Comparison of ENCODE assay signal across 14 mouse cellular contexts in the genomic region with DNA sequence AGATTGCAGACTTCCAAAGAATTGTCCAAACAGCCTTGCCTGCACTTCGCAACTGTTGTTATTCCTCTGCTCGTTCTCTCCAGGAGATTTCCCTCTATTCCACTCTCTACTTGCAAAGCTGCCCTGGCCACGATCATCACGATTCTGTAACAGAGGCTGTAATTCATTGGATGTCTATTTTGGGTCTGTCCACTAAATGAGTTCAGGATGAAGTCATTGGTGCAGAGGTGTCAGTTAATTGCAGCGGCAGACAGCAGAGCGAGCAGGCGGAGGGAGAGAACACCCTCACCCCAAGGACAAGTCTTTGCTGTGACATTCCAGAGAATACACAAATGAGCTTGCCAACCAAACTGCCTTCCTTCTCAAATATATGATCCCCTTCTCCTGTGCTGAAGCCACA.
DNase-seq lines count a peak whose midpoint lies in the region; ATAC-seq and TF ChIP-seq lines count a peak whose summit lies in the region.
"Had no signal": no experiment of that assay in that cellular context is flagged by ENCODE, and none has a peak within 500 bp of the region (broad histone marks: within the 10 kb centered on the region; RNA-seq: fewer than 3 reads in every experiment).

No protein-coding gene starts in this region.

- ATAC-seq in kidney, embryonic 15.5 days (replicated peaks; ENCODE audit: low FRiP score) = no peak
- ATAC-seq: forebrain, postnatal 0 days had no signal

- no peaks in the 10 kb centered on the region for H3K9me3 ChIP-seq in kidney, embryonic 15.5 days (replicated peaks)

- 0 out of 2 replicates have a peak overlapping the region, but pooled peaks have one; percentile 17 for H3K4me2 ChIP-seq in kidney, embryonic 15.5 days

- no peak for DNase-seq in kidney, adult 2 months
- peak; percentile 43 for DNase-seq in brain, adult 2 months (ENCODE audit: low read depth, low spot score)
- DNase-seq in heart, adult 9 months (ENCODE audit: low spot score in 2 of 2) = peak; percentile 60 to 64
- peak; percentile 27 to 45 for DNase-seq in heart, postnatal 14 days
- DNase-seq in frontal cortex, postnatal 10 days (ENCODE audit: low spot score in 2 of 2) = no peak
- no peak for DNase-seq in thymus, postnatal 25 days
- DNase-seq: adrenal gland, postnatal 25 days; forebrain, postnatal 0 days; gastrocnemius, postnatal 36 days; kidney, postnatal 10 days; midbrain, embryonic 14.5 days had no signal

- WGBS in kidney, embryonic 15.5 days = 14% methylated on average over 7 of the region's 7 CpGs
- WGBS in kidney, adult 2 months = 20% methylated on average over 7 of the region's 7 CpGs

- intact Hi-C loops in heart, postnatal 14 days (cut with DNase I) = no loop called here

- peaks cover 7% of the 10 kb centered on the region; the same call in 1 of the 2 replicates for H3K4me1 ChIP-seq in kidney, embryonic 15.5 days
- H3K4me1 ChIP-seq in kidney, adult 2 months (ENCODE audit: control insufficient read depth, insufficient read depth, low read length) = no peaks in the 10 kb centered on the region

- no peak for TF ChIP-seq CTCF in kidney, adult 2 months (conservative IDR thresholded peaks at IDR 0.05; ENCODE audit: insufficient read depth, insufficient read length, low read depth, low read length)

- no peak overlapping the region for H3K4me3 ChIP-seq in kidney, embryonic 15.5 days (replicated peaks)
- no peak overlapping the region for H3K4me3 ChIP-seq in kidney, adult 2 months (ENCODE audit: insufficient read depth, low read depth, low read length)

- H3K36me3 ChIP-seq in kidney, embryonic 15.5 days = no peaks in the 10 kb centered on the region
- no peaks in the 10 kb centered on the region for H3K36me3 ChIP-seq in kidney, adult 2 months (ENCODE audit: control insufficient read depth, insufficient read depth, low read length)

- H3K27me3 ChIP-seq in kidney, embryonic 15.5 days = no peaks in the 10 kb centered on the region
- no peaks in the 10 kb centered on the region for H3K27me3 ChIP-seq in kidney, adult 2 months (replicated peaks; ENCODE audit: control insufficient read depth, insufficient read depth, low read length)

- no peak overlapping the region for H3K9ac ChIP-seq in kidney, embryonic 15.5 days
- H3K9ac ChIP-seq: forebrain, postnatal 0 days had no signal

- no peak for TF ChIP-seq POLR2A in kidney, adult 2 months (IDR thresholded peaks at IDR 0.05; ENCODE audit: low read depth, low read length)

- no peak overlapping the region for H3K27ac ChIP-seq in kidney, embryonic 15.5 days
- H3K27ac ChIP-seq in kidney, adult 2 months (ENCODE audit: insufficient read depth, low read depth, low read length) = no peak overlapping the region
- H3K27ac ChIP-seq: macrophage; stomach, postnatal 0 days had no signal

Comparison
In these comparisons a context has a peak if more than half of its experiments do, and no peak if none do; other contexts are left out.
1. DNase-seq: peak in brain, adult 2 months (single experiment), heart, adult 9 months (2 of 2) and heart, postnatal 14 days (2 of 2); none in kidney, adult 2 months (single experiment), frontal cortex, postnatal 10 days (0 of 2) and thymus, postnatal 25 days (single experiment).